Mouse (Mus musculus) induced T-regulatory cell, adult 2 months (primary cell): ENCODE results near the gene Cdh13.

Experiments used
- DNase-seq: peaks from one replicate; pipeline ENCODE4 v3.0.0-alpha.2; 2012; ENCODE audit warnings: low read depth

Cdh13 gene

DNA sequence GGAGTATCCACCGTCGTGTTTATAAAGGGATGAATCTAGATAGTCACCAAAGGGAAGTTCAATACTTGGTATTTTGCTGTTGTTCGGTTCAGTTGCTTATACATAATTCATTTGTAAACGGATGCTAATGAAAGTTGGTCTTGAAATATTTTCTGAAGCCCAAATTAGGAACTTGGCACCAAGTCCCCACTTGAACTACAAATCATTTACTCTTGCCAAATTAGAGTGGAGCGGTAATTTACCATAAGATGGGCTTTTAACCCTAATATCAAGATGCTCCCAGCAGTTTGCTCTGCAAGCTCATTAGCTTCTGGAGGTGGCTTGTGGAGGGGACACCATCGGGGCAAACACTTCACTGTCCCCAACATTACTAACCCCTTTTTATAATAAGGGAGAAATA is 164.5 kb downstream of the Cdh13 start:
- no peak for DNase-seq

DNA sequence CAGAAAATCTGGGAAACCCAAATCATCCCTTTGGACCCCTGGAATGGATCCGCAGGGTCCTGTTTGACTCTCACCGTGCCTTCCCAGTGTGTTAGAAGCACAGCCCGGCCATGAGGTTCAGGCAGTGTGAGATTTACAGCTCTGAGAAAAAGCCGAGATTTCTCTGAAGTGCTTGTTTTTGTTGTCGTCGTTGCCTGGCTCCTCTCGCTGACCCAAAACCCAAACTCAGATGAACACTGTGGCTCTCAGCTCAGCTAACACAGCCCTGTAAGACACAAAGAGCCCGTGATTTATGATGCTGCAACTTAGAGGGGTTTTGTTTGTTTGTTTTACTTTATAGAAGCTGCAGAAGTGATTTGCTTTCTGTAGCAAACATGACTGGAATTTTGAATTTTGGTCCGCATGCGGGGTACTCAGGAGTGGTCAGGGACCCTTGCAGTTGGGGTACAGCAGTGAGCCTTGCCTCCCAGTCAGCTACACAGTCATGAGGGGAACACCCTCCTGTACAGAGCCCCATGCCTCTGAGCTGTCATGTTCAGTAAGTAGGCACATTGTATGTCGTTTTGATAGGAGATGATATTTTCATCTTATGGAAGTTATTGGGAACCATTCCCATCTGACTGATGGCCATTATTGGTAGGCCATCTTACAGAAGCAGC is 169.0 kb downstream of the Cdh13 start:
- no peak for DNase-seq

DNA sequence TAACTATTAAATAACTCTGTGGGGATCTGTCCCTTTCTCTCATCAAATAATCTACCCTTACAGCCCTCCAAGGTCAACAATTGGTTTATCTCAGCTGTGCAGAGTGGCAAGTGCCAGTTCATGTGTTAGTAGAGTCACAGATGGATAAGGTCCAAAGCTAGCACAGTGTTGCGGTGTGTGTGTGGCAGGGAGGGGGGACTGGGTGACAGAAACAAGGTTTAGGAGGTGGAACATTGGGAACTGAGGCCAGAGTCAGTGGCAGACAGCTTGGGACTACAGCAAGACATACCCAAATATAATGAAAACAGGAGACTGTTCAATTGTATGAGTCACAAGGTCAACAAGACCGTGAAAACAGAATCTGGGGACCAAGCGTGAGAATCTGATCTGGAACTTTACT is 171.7 kb downstream of the Cdh13 start:
- DNase-seq: no peak

DNA sequence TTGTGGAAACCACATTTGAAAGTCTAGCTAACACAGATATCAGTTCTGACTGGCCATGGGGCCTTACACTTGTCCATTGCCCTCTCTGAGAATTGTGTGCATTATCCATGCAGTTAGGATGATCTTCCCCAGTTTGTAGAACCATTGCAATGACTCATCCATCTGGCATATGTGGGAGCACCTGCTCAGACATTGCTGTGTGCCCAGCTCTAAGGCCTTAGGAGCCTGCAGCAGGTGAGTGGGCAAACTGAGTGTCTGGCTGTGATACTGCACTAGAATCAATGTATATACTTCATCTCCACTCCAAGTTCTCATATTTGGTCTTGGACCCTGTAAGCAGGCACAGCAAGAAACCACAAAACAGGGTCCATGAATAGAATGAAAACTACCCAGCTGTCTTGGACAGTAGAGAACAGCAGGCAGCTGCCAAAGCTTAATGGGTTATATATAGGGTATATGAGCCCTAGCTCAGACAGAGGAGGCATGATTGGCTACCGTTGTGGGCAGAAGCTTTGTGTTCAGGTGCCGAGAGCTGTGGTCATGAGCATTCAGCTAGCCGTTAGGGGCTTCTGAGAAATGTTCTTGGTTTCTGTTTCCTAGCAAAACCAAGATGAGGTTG is 181.9 kb downstream of the Cdh13 start:
- no peak for DNase-seq

DNA sequence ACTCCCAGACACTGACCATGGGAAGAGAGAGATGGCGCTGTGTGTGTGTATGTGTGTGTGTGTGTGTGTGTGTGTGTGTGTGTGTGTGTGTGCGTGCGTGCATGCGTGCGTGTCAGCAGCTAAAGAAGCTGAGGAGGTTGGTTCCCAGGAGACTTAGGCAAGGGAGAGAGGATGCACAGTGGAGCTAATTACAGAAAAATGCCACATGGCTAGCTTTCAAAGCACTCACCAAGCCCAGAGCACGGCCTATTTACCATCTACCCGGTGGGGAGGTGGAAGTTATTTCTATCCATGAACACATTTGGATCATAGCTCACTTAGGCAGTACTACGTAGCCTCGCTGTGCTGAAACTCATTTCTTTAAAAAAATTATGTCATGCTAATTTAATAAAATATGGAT is 194.1 kb downstream of the Cdh13 start:
- no peak for DNase-seq

DNA sequence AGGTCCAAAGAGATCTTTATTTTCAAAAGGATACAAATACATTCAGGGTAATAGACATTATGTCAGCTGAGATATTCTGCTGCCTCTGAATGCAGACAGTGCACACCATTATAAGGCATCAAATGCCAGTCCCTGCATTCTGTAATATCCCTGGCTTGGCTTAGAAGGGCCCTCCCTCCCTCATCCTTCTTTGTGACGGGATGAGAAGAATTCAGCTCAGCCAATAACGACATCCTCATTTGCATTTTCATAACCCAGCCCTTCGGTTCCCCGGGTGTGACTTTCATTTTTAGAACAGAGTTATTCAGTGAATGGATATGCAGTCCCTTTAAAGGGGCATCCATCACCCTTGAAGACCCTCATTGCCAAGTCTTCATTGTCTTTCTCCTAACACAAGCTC is 205.2 kb downstream of the Cdh13 start:
- DNase-seq: no peak

DNA sequence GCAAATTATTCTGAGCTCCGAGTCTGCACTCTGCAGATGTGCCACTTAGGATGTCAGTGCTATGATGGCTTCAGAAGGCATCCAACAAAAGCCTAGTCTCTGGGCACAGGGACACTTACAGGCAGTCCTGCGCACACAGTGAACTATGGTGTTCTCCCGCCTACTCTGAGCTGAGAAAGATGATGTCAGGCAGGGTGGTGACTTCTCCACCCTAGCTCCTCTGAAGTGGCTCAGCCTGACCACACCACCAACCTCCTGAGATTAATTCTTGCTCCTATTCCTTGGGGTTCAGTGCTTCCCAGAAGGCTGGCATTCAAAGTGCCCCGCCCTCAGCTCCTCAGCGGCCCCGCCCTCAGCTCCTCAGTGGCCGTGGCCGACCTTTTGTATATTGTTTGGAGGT is 219.0 kb downstream of the Cdh13 start:
- DNase-seq: no peak

DNA sequence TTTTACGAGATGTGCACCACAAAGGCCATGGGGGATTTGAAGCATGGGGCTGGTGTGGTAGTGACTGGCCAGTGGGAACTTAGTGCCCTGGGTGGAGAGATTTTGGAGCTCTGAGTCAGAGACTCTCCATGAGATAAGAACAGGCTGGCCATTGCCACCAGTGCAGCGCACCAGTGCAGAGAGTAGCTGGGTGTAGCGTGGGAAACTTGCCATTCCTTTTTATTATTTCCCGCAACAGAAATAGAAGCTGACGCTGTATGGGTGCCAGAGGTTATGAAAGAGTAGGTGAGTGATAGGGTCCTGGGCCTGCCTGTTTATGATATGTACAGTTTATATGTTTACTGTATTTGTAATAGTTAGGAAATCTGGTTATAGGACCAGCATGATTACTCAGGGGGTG is 225.9 kb downstream of the Cdh13 start:
- DNase-seq: no peak

DNA sequence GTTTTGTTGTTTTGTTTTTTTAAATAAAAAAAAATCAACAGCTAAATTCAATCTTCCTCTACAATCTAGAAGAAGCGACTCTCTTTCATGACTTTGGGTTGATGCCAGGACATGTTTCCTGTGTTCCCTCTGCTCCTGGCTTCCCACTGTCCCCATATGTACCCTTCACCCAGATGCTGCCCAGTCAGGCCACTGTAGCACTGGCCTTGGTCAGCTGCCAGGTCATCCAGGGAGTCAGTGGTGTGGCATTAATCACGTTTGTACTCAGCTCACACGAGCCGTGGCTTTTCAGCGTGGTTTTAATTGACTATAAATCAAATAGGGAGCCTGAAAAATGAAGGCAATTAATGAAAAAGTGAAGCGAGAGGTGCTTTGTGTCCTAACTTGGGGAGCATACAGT is 229.7 kb downstream of the Cdh13 start:
- no peak for DNase-seq

DNA sequence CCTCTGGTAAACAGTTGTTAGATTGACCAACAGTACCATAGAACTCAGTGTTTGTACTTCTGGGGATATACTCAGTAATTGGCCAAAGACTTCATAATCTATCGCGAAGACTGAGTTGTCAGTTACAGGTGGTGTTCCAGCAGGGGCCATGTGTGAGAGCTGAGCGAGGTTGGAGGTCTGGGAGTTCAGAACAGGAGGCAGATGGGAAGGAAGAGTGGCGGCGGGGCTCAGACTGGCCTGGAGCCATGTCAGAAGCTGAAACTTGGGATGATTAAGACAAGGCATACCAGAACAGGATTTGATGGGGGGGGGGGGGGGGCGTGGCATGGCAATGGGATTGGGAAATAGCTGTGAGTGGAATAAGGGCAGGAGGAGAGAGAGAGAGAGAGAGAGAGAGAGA is 232.1 kb downstream of the Cdh13 start:
- DNase-seq: no peak

DNA sequence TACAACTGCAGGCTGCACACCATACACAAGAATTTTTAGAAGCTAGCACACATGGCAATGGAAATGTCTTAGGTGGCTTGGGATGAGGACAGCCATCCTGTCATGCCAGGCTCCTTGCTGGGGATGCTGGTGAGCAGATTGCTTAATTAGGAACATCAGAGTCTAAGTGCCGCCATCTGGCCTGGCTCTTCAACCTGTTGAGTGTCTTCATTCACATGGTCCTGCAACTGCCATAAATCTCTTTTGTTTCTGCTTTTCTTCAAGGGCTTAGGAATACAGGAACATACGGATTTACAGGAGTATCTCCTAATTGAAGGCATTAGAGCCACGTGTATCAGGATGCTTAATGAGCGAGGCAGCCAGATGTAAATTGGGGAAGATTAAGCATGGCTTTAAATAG is 233.5 kb downstream of the Cdh13 start:
- no peak for DNase-seq

DNA sequence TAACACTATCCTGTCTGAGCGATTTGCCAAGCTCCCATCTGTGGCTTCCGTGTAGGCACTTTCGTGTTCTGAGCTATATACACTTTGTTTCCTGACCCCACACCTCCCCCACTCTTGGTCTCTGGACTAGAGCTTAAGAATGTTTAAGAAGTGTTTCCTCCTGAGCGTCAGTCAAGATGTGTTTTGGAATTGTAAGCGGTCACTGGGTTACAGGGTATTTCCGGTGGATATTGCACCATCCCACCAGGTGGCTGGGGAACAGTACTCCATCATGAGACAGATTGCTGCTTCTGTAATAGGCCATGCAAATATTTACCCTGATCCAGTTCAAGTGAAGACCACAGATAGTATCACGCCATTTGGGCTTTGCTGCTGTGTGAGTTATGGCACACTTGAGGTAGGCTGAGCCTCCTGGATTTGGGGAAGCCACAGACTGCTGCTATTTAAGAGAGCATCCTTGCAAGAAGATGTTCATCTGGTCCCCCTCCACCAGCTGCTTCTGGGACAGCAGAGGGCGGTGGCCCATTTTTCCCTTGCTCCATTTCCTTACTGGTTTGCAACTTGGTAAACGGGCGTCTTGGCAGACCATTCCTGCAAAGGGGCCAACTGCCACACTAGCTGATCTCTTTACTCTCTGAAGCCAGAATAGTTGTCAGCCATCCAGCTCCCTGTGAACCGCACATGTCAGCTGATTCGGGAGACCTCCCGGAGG is 234.7 kb downstream of the Cdh13 start:
- DNase-seq: no peak

DNA sequence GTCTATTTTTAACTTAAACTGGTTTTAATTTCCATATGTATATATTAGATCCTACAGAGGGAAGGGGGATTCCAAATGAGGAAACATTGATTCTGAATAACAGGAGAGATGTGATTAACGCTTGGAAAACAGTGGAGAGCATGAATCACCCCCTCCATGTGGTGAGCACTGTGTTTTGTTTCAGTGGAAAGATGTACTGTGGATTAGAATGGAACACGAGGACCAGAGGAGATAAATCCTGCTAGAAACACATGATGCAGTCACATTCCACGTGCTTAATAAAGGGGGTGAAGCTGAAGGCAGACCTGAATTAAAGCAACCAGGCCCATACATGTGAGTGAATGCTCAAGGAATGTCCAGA is 235.2 kb downstream of the Cdh13 start:
- no peak for DNase-seq

DNA sequence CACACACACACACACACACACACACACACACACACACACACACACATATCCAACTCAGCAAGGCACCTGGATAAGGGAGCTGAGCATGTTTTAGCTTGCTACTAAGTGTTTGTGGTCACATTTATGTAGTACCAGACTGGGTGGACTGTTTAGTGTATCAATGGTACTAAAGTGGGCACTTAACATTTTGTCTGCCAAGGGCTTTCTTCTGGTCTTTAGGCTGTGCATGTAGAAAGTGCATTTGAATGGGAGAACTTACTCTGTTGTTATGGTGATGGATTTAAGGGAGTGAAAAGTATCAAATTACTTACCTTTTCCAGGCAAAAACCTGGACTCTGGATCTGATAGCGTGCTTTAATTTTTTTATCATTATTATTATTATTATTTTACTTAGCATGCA is 240.4 kb downstream of the Cdh13 start:
- no peak for DNase-seq

DNA sequence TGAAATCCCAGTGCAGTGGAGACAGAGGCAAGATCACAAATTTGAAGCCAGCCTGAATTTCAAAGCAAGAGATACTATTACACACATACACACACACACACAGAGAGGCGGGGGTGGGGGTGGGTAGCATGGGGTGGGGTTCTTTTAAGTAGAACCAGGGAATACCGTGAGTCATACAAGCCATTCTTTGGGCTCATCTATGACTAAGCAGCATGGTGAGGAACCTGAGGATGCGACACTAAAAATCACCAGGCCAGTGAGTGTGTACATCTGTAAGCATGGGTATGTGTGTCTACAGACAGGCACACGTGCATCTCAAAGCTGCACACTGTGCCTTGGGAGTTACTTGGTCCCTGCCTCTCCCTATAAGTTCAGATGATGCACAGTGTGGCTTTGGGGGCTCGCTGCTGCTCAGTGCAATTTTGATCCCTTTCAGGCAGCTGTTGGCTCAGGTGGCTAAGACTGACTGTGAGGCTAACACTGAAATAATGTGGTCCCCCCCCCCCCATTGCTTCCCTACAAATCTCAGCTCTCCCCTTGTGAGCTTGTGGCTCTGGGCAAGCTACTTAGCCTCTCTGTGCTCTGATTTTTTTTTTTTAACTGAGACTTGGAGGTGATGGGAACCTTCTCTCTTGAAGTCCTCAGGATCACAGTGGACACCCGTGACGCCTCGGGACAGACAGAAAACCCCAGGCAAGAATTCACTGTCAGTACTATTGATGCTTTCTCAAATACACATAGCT is 255.5 kb downstream of the Cdh13 start:
- no peak for DNase-seq

DNA sequence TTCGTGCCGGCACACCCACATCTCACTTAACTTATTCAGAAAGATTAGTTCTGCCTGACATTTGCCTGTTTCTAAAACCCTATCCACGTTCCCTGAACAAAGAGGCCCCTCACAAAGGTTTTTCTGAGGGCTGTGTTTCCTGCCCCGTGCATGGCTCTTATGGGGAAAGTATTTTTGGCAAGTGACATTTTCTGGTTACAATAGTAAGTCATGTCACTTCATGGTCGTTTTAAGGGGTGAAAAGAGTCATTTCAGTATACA is 256.0 kb downstream of the Cdh13 start:
- DNase-seq: no peak

DNA sequence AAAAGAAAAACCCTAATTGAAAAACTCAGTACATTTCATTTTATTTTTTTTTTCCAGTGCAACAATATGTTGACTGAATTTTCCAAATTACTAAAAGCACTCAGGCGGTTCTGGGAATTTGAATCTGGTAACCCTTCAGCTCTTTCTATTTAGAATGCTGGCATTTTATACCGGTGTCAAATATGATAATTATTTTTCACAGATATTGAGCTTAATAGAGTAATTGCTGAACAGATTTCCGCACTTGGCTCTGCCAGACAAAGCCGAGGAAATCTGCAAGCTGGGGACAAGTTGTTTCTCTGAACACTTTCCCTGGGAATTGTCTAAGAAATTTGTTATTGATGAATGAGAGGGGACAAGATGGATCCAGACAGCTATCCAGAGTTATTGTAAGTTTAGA is 256.4 kb downstream of the Cdh13 start:
- no peak for DNase-seq

DNA sequence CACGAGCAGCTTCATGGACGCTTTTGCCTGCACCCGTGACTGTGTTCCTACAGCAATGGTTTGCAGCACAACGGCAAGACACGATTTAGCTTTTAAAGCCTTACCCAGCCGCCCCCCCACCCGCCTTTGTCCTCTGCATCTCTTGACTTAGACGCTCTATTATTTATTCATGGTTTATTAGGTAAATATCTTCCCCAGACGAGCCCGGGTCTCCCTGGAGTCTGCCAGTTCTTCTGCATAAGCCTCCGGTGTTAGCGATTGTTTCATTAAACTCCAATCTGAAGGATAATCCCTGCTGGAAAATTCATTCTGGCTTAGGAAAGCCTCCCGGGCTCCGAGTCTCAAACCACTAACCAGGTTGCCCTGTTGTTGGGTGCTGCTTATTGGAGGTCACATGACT is 268.9 kb downstream of the Cdh13 start:
- DNase-seq: no peak

DNA sequence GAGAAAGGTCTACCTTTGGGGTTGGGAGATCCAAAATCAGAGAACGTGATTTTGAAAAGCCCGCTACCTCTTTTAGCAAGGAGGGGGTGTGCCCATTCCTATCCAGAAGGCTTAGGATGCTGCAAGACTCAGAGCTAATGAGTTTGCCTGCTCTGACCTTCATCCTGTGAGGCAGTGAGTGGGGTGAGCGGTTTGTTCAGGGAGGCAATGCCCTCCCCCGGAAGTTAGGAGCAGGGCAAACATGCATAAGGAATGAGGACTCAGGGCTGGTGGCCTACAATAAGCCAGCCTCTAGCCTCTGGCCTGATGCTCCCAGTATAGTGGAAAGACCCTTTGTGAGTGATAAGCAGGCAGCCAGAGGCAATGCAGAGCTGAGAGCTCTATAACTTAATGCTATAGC is 269.3 kb downstream of the Cdh13 start:
- no peak for DNase-seq

DNA sequence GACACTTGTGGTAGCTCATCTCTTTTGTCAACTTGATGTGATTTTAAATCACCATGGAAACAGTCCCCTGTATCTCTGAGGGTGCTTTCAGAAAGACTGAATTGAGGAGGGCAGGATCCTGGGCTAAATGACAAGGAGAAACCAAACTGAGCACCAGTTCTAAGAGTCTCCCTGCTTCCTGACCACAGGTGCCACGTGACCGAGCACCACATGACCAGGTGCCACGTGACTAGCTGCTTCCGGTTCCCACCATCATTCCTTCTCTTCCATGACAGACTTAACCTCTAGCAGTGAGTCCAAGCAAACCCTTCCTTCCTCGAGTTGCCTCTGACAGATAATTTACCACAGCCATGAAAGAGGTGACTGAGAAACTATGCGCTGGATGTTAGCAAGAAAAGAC is 280.5 kb downstream of the Cdh13 start:
- DNase-seq: no peak

DNA sequence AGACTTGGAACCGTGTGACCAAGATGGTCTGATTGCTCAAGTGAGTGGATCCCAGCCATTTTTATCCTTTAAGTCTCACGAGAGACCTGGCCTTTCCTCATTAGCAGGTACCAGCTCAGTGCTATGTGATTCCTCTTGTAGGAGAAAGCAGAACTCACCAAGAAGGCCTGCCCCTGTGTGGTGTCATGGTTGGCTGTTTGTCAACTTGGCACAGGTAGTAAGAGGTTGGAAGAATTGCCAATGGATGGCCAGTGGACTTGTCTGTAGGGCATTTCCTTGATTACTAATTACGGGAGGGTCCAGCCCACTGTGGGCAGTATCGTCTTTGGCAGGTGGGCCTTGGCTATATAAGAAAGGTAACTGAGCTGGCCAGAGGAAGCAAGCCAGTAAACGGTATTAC is 281.7 kb downstream of the Cdh13 start:
- DNase-seq: no peak

DNA sequence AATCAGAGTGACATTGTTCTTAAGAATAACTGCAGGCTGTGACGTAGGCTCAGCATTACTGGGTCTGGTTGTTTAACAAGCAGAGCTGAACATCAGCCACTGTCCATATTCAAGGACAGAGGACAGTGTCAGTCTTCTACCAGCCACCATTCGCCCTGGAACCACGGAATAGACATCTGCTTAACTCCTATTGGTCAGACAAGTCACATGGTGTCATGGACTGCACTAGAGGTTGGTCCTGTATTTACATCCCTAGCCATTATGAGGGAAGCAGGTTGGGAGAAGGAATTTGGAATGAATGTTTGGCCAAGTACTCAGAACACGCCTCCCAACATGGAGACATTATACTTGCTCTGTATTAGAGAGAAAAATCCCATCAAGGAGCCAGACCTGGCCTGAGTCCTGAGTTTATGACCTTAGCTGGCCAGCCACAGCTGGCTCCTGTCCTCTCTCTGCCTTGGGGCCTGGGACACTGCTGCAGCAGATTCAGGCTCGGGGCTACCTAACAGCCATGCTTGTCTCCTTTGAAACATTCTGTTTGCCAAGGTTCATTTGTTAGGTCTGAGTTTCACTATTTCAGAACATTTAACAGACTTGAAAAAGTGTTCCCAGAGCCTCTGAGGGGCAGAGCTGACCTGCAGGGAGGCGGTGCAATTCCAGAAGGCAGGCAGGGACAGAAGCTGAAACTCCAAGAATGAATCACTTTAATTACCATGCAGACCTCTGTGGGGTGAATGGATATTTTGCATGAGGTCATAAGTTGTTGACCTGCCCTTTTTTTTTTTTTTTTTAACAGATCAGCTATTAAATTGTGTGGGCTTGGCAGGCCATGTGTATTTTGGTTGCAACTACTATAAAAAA is 282.6 kb downstream of the Cdh13 start:
- DNase-seq: no peak
